Mouse (Mus musculus) C2C12 (cell line): ENCODE results near the gene Mid2.

ENCODE experiments used
- CTCF ChIP-seq: IDR thresholded peaks from one replicate; pipeline ENCODE4 v1.5.1; 2011; ENCODE audit not compliant: control insufficient read depth, insufficient read depth, insufficient read length
- MAX ChIP-seq: IDR thresholded peaks from one replicate; pipeline ENCODE4 v1.6.1; 2011; ENCODE audit warnings: mild to moderate bottlenecking, control low read depth
- MYOG ChIP-seq: IDR thresholded peaks from one replicate; pipeline ENCODE4 v1.6.1; 2011; ENCODE audit not compliant: control insufficient read depth, insufficient read length; ENCODE audit errors: extremely low read depth
- USF1 ChIP-seq: IDR thresholded peaks from one replicate; pipeline ENCODE4 v1.6.1; 2011; ENCODE audit warnings: low read depth, mild to moderate bottlenecking, control low read depth, moderate library complexity

GRCm38 (mm10) chrX:140688335-140688734 is 23.9 kb downstream of the Mid2 start:
- TF ChIP-seq USF1: no peak
- no peak for TF ChIP-seq CTCF
- no peak for TF ChIP-seq MAX
- TF ChIP-seq MYOG: no peak
